Mouse (Mus musculus): ENCODE results near the gene Ssx2ip. TPM values are rescaled to one million over a fixed set of nuclear protein-coding genes. Genes with fewer than 3 reads are reported as not detected.

Ssx2ip gene
- polyA plus RNA-seq, 1 experiment from 2014 or later: 18.9 TPM

GRCm38 (mm10) chr3:146433681-146434350, 29.4 kb downstream of the Ssx2ip start:
- H3K4me3 ChIP-seq (replicated peaks; ENCODE audit: low read depth, low read length): no peak overlapping the region

DNA sequence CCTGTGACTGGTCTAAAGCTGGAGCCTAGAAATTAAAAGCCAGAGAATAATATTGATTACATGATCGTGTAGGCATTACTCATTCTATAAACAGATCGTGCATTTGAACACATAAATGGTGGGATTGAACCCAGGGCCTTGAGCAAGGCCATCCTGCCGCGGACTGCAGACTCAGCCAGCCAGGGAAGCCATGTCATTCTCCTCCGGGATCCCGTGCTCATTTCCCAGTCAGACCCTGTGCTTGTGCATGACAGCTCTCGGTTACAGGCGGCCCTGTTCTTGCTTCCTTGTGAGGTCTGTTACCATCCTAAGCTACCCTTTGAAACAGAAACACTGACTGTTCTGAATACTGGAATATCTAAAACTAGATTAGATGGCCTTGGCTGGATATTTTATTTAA, 30.2 kb downstream of the Ssx2ip start:
- WGBS: 94% methylated on average over 8 of the region's 8 CpGs
- H3K36me3 ChIP-seq (ENCODE audit: control insufficient read depth, insufficient read depth, low read length): peaks cover 79% of the 10 kb centered on the region

More at GRCm38 (mm10) chr3:146433681-146434350, 29.4 kb downstream of the Ssx2ip start:
- H3K4me2 ChIP-seq (ENCODE audit: low read length): no peak overlapping the region
- H3K9me3 ChIP-seq (ENCODE audit: control insufficient read depth, low read length): no peaks in the 10 kb centered on the region
- no peak overlapping the region for H3K27ac ChIP-seq (replicated peaks; ENCODE audit: low read depth, low read length)
- H3K27me3 ChIP-seq (ENCODE audit: control insufficient read depth, insufficient read depth, low read length): no peaks in the 10 kb centered on the region
- ATAC-seq (ENCODE audit: low FRiP score, low TSS enrichment) (no peak), DNase-seq (no peak)
- no peak overlapping the region for H3K9ac ChIP-seq (replicated peaks; ENCODE audit: low read length)
- 90% methylated on average over 14 of the region's 14 CpGs for WGBS
- peaks cover 84% of the 10 kb centered on the region for H3K36me3 ChIP-seq (ENCODE audit: control insufficient read depth, insufficient read depth, low read length)
- no peaks in the 10 kb centered on the region for H3K4me1 ChIP-seq (ENCODE audit: control insufficient read depth, insufficient read depth, low read length)

GRCm38 (mm10) chr3:146435533-146435932, 31.1 kb downstream of the Ssx2ip start:
- WGBS: 91% methylated on average over 11 of the region's 11 CpGs

More for the DNA sequence above, 30.2 kb downstream of the Ssx2ip start:
- no peak overlapping the region for H3K27ac ChIP-seq (replicated peaks; ENCODE audit: low read depth, low read length)
- no peak for DNase-seq
- no peak overlapping the region for H3K4me3 ChIP-seq (replicated peaks; ENCODE audit: low read depth, low read length)
- no peaks in the 10 kb centered on the region for H3K4me1 ChIP-seq (ENCODE audit: control insufficient read depth, insufficient read depth, low read length)
- no peak for ATAC-seq (ENCODE audit: low FRiP score, low TSS enrichment)
- no peak overlapping the region for H3K9ac ChIP-seq (replicated peaks; ENCODE audit: low read length)
- H3K27me3 ChIP-seq (ENCODE audit: control insufficient read depth, insufficient read depth, low read length): no peaks in the 10 kb centered on the region
- H3K9me3 ChIP-seq (ENCODE audit: control insufficient read depth, low read length): no peaks in the 10 kb centered on the region
- H3K4me2 ChIP-seq (ENCODE audit: low read length): no peak overlapping the region

GRCm38 (mm10) chr3:146436114-146436513, 31.7 kb downstream of the Ssx2ip start:
- Histone ChIP-seq H3K4me2 (ENCODE audit: low read length) (no peak overlapping the region), H3K27me3 (ENCODE audit: control insufficient read depth, insufficient read depth, low read length) (no peaks in the 10 kb centered on the region), H3K9me3 (ENCODE audit: control insufficient read depth, low read length) (no peaks in the 10 kb centered on the region), H3K4me1 (ENCODE audit: control insufficient read depth, insufficient read depth, low read length) (no peaks in the 10 kb centered on the region), H3K4me3 (replicated peaks; ENCODE audit: low read depth, low read length) (no peak overlapping the region), H3K36me3 (ENCODE audit: control insufficient read depth, insufficient read depth, low read length) (peaks cover 75% of the 10 kb centered on the region), H3K27ac (replicated peaks; ENCODE audit: low read depth, low read length) (no peak overlapping the region), H3K9ac (replicated peaks; ENCODE audit: low read length) (no peak overlapping the region)
- 94% methylated on average over 8 of the region's 8 CpGs for WGBS
- ATAC-seq (ENCODE audit: low FRiP score, low TSS enrichment): no peak
- no peak for DNase-seq

More at GRCm38 (mm10) chr3:146435533-146435932, 31.1 kb downstream of the Ssx2ip start:
- Histone ChIP-seq H3K4me2 (ENCODE audit: low read length) (no peak overlapping the region), H3K4me1 (ENCODE audit: control insufficient read depth, insufficient read depth, low read length) (no peaks in the 10 kb centered on the region), H3K4me3 (replicated peaks; ENCODE audit: low read depth, low read length) (no peak overlapping the region), H3K9me3 (ENCODE audit: control insufficient read depth, low read length) (no peaks in the 10 kb centered on the region), H3K27me3 (ENCODE audit: control insufficient read depth, insufficient read depth, low read length) (no peaks in the 10 kb centered on the region), H3K9ac (replicated peaks; ENCODE audit: low read length) (no peak overlapping the region), H3K36me3 (ENCODE audit: control insufficient read depth, insufficient read depth, low read length) (peaks cover 77% of the 10 kb centered on the region), H3K27ac (replicated peaks; ENCODE audit: low read depth, low read length) (no peak overlapping the region)
- ATAC-seq (ENCODE audit: low FRiP score, low TSS enrichment): no peak
- DNase-seq: no peak

- no peaks in the 10 kb centered on the region for H3K27me3 ChIP-seq (ENCODE audit: control insufficient read depth, insufficient read depth, low read length)
- 93% methylated on average over 12 of the region's 12 CpGs for WGBS
- ATAC-seq (ENCODE audit: low FRiP score, low TSS enrichment) (no peak), DNase-seq (no peak)
- no peak overlapping the region for H3K4me2 ChIP-seq (ENCODE audit: low read length)
- no peaks in the 10 kb centered on the region for H3K4me1 ChIP-seq (ENCODE audit: control insufficient read depth, insufficient read depth, low read length)
- peaks cover 53% of the 10 kb centered on the region for H3K36me3 ChIP-seq (ENCODE audit: control insufficient read depth, insufficient read depth, low read length)
- no peak overlapping the region for H3K9ac ChIP-seq (replicated peaks; ENCODE audit: low read length)
- H3K9me3 ChIP-seq (ENCODE audit: control insufficient read depth, low read length): no peaks in the 10 kb centered on the region
- H3K4me3 ChIP-seq (replicated peaks; ENCODE audit: low read depth, low read length): no peak overlapping the region
- no peak overlapping the region for H3K27ac ChIP-seq (replicated peaks; ENCODE audit: low read depth, low read length)
These were observed 35.6 kb downstream of the Ssx2ip start for GRCm38 (mm10) chr3:146440011-146440410.

GRCm38 (mm10) chr3:146440422-146440821, 36.0 kb downstream of the Ssx2ip start:
- H3K4me3 ChIP-seq (replicated peaks; ENCODE audit: low read depth, low read length): no peak overlapping the region
- peaks cover 51% of the 10 kb centered on the region for H3K36me3 ChIP-seq (ENCODE audit: control insufficient read depth, insufficient read depth, low read length)
- H3K27ac ChIP-seq (replicated peaks; ENCODE audit: low read depth, low read length): no peak overlapping the region
- no peaks in the 10 kb centered on the region for H3K4me1 ChIP-seq (ENCODE audit: control insufficient read depth, insufficient read depth, low read length)
- H3K9ac ChIP-seq (replicated peaks; ENCODE audit: low read length): no peak overlapping the region
- ATAC-seq (ENCODE audit: low FRiP score, low TSS enrichment) (no peak), DNase-seq (no peak)
- H3K27me3 ChIP-seq (ENCODE audit: control insufficient read depth, insufficient read depth, low read length): no peaks in the 10 kb centered on the region
- 88% methylated on average over 7 of the region's 7 CpGs for WGBS
- no peak overlapping the region for H3K4me2 ChIP-seq (ENCODE audit: low read length)
- no peaks in the 10 kb centered on the region for H3K9me3 ChIP-seq (ENCODE audit: control insufficient read depth, low read length)

GRCm38 (mm10) chr3:146442484-146442883, 38.0 kb downstream of the Ssx2ip start:
- Histone ChIP-seq H3K4me1 (ENCODE audit: control insufficient read depth, insufficient read depth, low read length) (no peaks in the 10 kb centered on the region), H3K4me2 (ENCODE audit: low read length) (no peak overlapping the region), H3K36me3 (ENCODE audit: control insufficient read depth, insufficient read depth, low read length) (peaks cover 34% of the 10 kb centered on the region), H3K27ac (replicated peaks; ENCODE audit: low read depth, low read length) (no peak overlapping the region), H3K9ac (replicated peaks; ENCODE audit: low read length) (no peak overlapping the region), H3K9me3 (ENCODE audit: control insufficient read depth, low read length) (no peaks in the 10 kb centered on the region), H3K4me3 (replicated peaks; ENCODE audit: low read depth, low read length) (no peak overlapping the region), H3K27me3 (ENCODE audit: control insufficient read depth, insufficient read depth, low read length) (no peaks in the 10 kb centered on the region)
- no peak for ATAC-seq (ENCODE audit: low FRiP score, low TSS enrichment)
- DNase-seq: no peak
- 91% methylated on average over 7 of the region's 7 CpGs for WGBS

- H3K4me2 ChIP-seq (ENCODE audit: low read length): no peak overlapping the region
- H3K9ac ChIP-seq (replicated peaks; ENCODE audit: low read length): no peak overlapping the region
- WGBS: 92% methylated on average over 8 of the region's 8 CpGs
- no peaks in the 10 kb centered on the region for H3K4me1 ChIP-seq (ENCODE audit: control insufficient read depth, insufficient read depth, low read length)
- DNase-seq (no peak), ATAC-seq (ENCODE audit: low FRiP score, low TSS enrichment) (no peak)
- H3K36me3 ChIP-seq (ENCODE audit: control insufficient read depth, insufficient read depth, low read length): peaks cover 30% of the 10 kb centered on the region
- H3K27ac ChIP-seq (replicated peaks; ENCODE audit: low read depth, low read length): no peak overlapping the region
- no peaks in the 10 kb centered on the region for H3K9me3 ChIP-seq (ENCODE audit: control insufficient read depth, low read length)
- H3K4me3 ChIP-seq (replicated peaks; ENCODE audit: low read depth, low read length): no peak overlapping the region
- no peaks in the 10 kb centered on the region for H3K27me3 ChIP-seq (ENCODE audit: control insufficient read depth, insufficient read depth, low read length)
These were observed 38.5 kb downstream of the Ssx2ip start for GRCm38 (mm10) chr3:146442936-146443335.

- 90% methylated on average over 7 of the region's 7 CpGs for WGBS
- Histone ChIP-seq H3K4me2 (ENCODE audit: low read length) (no peak overlapping the region), H3K36me3 (ENCODE audit: control insufficient read depth, insufficient read depth, low read length) (peaks cover 26% of the 10 kb centered on the region), H3K4me1 (ENCODE audit: control insufficient read depth, insufficient read depth, low read length) (no peaks in the 10 kb centered on the region), H3K4me3 (replicated peaks; ENCODE audit: low read depth, low read length) (no peak overlapping the region), H3K27ac (replicated peaks; ENCODE audit: low read depth, low read length) (no peak overlapping the region), H3K9ac (replicated peaks; ENCODE audit: low read length) (no peak overlapping the region), H3K9me3 (ENCODE audit: control insufficient read depth, low read length) (no peaks in the 10 kb centered on the region), H3K27me3 (ENCODE audit: control insufficient read depth, insufficient read depth, low read length) (no peaks in the 10 kb centered on the region)
- ATAC-seq (ENCODE audit: low FRiP score, low TSS enrichment): no peak
- no peak for DNase-seq
These were observed 38.9 kb downstream of the Ssx2ip start for GRCm38 (mm10) chr3:146443380-146443779.
